Mouse (Mus musculus): ENCODE data around the gene Ccdc13. TPM values are rescaled to one million over a fixed set of nuclear protein-coding genes. Genes with fewer than 3 reads are reported as not detected.

The Ccdc13 gene
- polyA plus RNA-seq, 1 experiment from 2014 or later: 0.39 TPM

- Histone ChIP-seq H3K9ac (no peak overlapping the region), H3K36me3 (ENCODE audit: insufficient read depth) (peaks cover 91% of the 10 kb centered on the region), H3K27ac (ENCODE audit: low read depth) (no peak overlapping the region), H3K9me3 (ENCODE audit: low read depth, low read length) (no peaks in the 10 kb centered on the region), H3K4me3 (ENCODE audit: low read depth, low read length) (no peak overlapping the region), H3K4me1 (ENCODE audit: insufficient read depth) (no peaks in the 10 kb centered on the region), H3K4me2 (no peak overlapping the region), H3K27me3 (ENCODE audit: insufficient read depth, low read length) (no peaks in the 10 kb centered on the region)
- WGBS: 95% methylated on average over 9 of the region's 9 CpGs
- no peak for TF ChIP-seq CTCF (IDR thresholded peaks at IDR 0.05; ENCODE audit: low read depth)
- no peak for DNase-seq
- no peak for ATAC-seq (ENCODE audit: insufficient read depth)
These were observed 86.5 kb downstream of the Ccdc13 start for GRCm38 (mm10) chr9:121752774-121753173.

Other genes with a start within 250 kb of the Ccdc13 start
- gene Lyzl4, start 197.4 kb downstream of the Ccdc13 start, polyA plus RNA-seq (2014; fragmentation: Nextera tagmentation; extraction: Ambion mirVana): not detected in 2 replicates
- gene Vipr1, start 196.7 kb downstream of the Ccdc13 start, polyA plus RNA-seq (2014; fragmentation: Nextera tagmentation; extraction: Ambion mirVana): 0.47 and 0.54 TPM in 2 replicates
- 8.1 and 9.6 TPM in 2 replicates for gene Sec22c, start 134.0 kb downstream of the Ccdc13 start, polyA plus RNA-seq (2014; fragmentation: Nextera tagmentation; extraction: Ambion mirVana)
- gene Ss18l2, start 129.1 kb downstream of the Ccdc13 start, polyA plus RNA-seq (2014; fragmentation: Nextera tagmentation; extraction: Ambion mirVana): 105 and 109 TPM in 2 replicates
- 70.4 and 74.2 TPM in 2 replicates for gene Nktr, start 120.3 kb downstream of the Ccdc13 start, polyA plus RNA-seq (2014; fragmentation: Nextera tagmentation; extraction: Ambion mirVana)
- gene Zfp651, start 80.1 kb downstream of the Ccdc13 start, polyA plus RNA-seq (2014; fragmentation: Nextera tagmentation; extraction: Ambion mirVana): 13.6 and 13.8 TPM in 2 replicates
- gene Klhl40, start 61.9 kb downstream of the Ccdc13 start, polyA plus RNA-seq (2014; fragmentation: Nextera tagmentation; extraction: Ambion mirVana): 0.17 and 0.30 TPM in 2 replicates
- 0.34 and 0.91 TPM in 2 replicates for gene Hhatl, start 47.0 kb downstream of the Ccdc13 start, polyA plus RNA-seq (2014; fragmentation: Nextera tagmentation; extraction: Ambion mirVana)
- 163 and 169 TPM in 2 replicates for gene Higd1a, start 18.9 kb upstream of the Ccdc13 start, polyA plus RNA-seq (2014; fragmentation: Nextera tagmentation; extraction: Ambion mirVana)
- 0.88 TPM in 2 replicates for gene Ackr2, start 58.9 kb upstream of the Ccdc13 start, polyA plus RNA-seq (2014; fragmentation: Nextera tagmentation; extraction: Ambion mirVana)
- gene Cyp8b1, start 76.8 kb upstream of the Ccdc13 start, polyA plus RNA-seq (2014; fragmentation: Nextera tagmentation; extraction: Ambion mirVana): not detected in 2 replicates
- 1.7 and 2.2 TPM in 2 replicates for gene Fam198a, start 111.5 kb upstream of the Ccdc13 start, polyA plus RNA-seq (2014; fragmentation: Nextera tagmentation; extraction: Ambion mirVana)
- 9.9 and 10.5 TPM in 2 replicates for gene Pomgnt2, start 157.6 kb upstream of the Ccdc13 start, polyA plus RNA-seq (2014; fragmentation: Nextera tagmentation; extraction: Ambion mirVana)

Data from lung, embryonic 14.5 days (tissue).